Mouse (Mus musculus): ENCODE data around the gene Cyb561d2.

- no peak for TF ChIP-seq CTCF (IDR thresholded peaks at IDR 0.05; ENCODE audit: low read depth, low read length)
- TF ChIP-seq POLR2AphosphoS5 (IDR thresholded peaks at IDR 0.05; ENCODE audit: insufficient replicate concordance, low read depth, low read length) = no peak
These were observed 20.1 kb downstream of the Cyb561d2 start for GRCm38 (mm10) chr9:107521711-107522399.

All from G1E (cell line).